Mouse (Mus musculus) natural killer cell, adult 2 months (primary cell): ENCODE data around the gene S1pr2.

Experiments
- DNase-seq, 2 experiments: peaks; one replicate each; pipeline ENCODE4 v3.0.0; 2022; ENCODE audit warnings: low spot score in 2 of 2

Gene S1pr2

DNA sequence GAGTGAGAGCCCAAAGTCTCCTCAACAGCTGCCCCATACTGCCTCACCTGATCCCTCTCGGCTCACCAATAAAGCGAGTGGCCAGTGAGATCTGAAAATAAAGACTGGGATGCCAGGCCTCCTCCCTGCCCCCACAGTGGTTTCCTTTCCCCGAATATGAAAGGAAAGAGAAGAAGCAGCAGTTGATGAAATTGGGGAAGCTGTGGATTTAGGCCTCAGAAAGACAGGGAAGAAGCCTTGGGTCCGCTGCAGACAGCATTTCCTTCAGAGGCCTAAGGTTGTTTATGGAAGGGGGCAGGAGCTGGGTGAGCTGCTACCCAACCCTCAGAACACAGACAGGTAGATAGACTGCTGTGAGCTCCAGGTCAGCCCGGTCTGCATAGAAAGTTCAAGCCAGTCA lies 9.8 kb downstream of the S1pr2 start:
- DNase-seq: no peak

DNA sequence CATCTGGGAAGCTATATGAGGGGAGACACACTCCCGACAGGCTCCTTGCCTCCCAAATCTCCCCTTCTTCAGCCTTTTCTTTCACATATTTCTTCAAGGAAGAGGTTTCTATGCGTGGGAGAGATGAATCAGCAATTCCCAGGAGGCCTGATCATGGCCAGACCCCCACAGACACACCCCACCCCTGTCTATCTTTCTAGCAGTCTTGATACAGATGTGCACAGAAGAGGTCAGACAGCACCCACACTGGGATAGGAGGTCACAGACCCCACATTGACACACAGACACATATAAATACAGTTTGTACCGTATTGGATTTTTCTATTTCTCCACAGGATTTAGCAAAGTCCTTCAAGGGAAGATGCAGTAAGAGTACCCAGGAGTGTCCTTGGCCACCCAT lies 10.6 kb downstream of the S1pr2 start:
- no peak for DNase-seq

DNA sequence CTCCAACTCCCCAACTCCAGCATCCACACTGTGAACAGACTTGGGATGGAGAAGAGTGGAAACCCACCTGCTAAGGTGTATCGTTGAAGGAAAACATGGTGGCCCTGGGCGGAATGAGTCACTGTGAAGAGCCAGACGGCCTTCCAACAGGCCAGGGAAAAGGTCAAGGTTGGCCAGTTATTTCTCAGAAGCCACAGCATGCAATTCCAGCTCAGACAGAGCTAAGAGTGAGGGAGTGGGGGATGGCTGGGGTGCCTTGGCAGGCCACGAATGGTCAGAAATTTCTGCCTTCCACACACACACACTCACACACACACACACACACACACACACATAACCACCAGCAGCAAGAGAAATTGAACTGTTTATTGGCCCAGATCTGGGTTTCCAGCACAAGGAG lies 11.0 kb downstream of the S1pr2 start:
- DNase-seq: no peak

- peak; percentile 71 to 84 for DNase-seq
Measured at GRCm38 (mm10) chr9:20961557-20961956, 15.0 kb downstream of the S1pr2 start.

- no peak for DNase-seq
Measured at GRCm38 (mm10) chr9:20959430-20959938, 17.1 kb downstream of the S1pr2 start, which contains the start of gene Dnmt1. Dnmt1 (minus strand) TSS chr9:20959888.

GRCm38 (mm10) chr9:20956989-20957388 lies 19.6 kb downstream of the S1pr2 start:
- no peak for DNase-seq

- DNase-seq: peak; percentile 96 to 97
Measured at GRCm38 (mm10) chr9:20952520-20953227, 23.9 kb downstream of the S1pr2 start.

DNA sequence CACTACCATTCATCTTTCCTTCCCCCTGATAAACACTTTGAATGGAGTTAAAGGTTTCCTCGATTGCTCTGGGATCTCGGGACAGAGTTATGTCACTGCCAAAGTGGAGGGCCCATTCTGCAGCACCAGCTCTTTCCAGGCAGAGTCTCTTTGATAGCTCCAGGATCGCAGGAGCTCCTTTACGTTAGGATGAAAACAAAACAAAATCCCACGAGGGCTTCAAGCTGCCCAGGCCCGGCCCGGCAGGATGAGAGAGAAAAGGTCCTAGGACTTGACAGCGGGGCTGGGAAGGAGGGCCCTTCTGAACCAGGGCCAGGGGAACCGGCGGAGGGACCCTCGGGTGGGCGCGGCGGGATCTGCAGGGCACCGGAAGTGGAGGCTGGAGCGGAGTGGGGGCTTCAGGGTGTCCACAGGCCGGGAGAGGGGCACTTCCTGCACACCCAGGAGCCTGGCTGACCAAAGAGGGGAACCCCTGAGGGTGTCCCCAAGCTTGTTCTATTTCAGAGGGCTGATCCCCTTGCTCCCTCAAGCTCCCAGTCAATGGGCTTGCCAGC lies 24.5 kb downstream of the S1pr2 start:
- DNase-seq: no peak

DNA sequence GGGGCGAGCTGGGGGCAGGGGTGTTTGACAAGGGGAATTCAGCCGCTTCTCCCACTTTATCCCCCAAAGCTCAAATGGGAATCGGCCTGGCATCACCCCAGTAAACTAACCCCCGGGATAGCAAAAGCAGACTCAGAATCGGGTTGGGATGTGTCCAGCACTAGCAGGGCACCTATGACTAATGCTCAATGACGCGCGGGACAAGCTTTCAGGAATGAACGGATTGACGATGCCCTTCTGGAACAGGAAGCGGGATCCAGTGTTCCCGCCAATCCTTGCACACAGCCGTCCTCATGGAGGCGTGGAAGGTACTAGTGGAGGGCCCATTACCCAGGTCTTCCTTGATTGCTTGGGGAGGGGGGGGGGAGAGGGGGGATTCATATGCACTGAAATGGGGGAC lies 25.1 kb downstream of the S1pr2 start:
- no peak for DNase-seq

- DNase-seq: no peak
Measured at GRCm38 (mm10) chr9:20950419-20950818, 26.2 kb downstream of the S1pr2 start.

DNA sequence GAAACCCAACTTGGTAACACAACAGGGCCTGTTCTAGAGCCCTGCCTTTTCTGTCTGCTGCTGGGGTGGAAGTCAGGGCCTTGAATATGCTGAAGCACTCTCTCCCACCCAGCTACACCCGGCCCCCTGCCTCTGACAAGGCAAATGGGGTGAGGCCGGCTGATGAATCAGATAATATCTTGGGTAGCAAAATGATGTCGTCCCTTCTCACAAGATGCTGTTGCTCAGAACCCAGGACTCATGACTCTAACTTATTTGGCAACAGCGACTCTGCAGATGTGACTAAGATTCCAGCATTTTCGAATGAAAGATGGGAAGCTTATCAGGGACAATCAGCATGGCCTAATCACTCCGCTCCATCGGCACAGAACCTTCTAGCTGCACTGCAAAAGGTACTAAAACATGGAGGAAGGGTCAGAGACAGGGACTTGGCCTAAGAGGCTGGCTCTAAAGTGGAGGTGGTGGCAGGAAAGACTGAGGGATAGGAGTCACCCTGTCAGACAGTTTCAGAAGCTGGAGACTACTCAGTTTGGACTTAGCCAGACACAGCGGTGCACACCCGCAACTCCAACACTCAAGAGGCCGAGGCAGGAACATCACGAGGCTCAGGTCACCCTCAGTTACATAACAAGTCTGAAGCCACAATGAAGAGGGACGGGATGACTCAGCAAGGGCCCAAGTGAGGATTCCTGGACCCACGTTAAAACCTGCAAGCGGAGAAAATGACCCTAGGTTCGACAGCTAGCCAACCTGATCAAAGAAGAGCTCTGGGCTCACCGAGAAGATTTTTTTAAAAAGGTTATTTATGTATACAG lies 30.3 kb downstream of the S1pr2 start:
- no peak for DNase-seq

DNA sequence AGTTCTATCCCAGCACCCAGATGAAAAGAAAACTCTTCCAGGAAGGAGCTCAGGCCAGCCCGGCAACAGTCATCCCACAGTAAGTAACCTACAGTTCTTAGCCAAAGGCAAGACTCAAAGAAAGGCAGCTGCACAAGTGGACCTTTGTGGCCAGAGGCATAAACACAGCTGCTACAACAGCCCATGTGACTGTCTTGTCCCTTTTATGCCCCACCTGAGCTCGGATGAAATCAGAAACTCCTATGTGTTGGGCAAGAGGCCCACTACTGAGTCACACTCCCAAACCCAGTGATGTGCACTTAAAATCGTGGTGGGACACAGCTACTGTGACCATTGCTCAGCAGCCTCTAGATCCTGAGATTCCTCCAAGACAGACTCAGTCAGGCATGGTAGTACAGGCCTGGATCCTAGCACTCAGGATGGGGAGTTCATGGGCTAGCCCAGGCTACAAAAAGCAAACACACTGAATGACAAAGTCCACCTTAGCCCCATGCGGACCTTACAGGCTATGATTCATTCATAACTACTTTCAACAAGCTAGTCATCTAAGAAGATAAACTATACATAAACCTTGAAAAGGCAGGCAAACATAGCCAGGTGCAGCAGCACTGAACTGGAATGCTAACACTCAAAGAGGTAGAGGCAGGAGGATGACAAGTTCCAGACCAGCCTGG lies 31.7 kb downstream of the S1pr2 start:
- no peak for DNase-seq

GRCm38 (mm10) chr9:20943911-20944310 lies 32.7 kb downstream of the S1pr2 start:
- no peak for DNase-seq

DNA sequence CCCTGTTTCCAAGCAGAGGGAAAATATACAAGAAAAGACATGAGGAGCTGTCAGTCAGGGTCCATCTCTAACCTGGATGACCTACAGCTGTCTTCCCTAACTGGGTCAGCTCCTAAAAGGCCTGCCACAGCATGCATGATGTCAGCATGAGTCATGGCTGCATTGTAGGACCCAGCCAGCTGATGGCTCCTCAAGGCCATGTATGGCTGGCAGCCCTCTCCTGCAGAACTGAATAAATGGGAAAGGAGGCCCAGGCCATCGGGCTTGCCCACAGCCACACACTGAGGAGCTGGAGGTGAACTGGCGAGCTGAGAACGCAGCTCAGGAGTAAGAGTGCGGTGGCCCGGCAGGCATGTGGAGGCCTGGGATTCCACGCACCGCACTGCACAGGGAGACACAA lies 33.2 kb downstream of the S1pr2 start:
- no peak for DNase-seq

GRCm38 (mm10) chr9:20923258-20923657 lies 53.3 kb downstream of the S1pr2 start:
- DNase-seq: no peak

- DNase-seq: peak; percentile 36 to 49
Measured at GRCm38 (mm10) chr9:20916160-20916559, 60.4 kb downstream of the S1pr2 start.
